Mouse (Mus musculus): ENCODE measurements around the gene 4933434E20Rik. TPM values are rescaled to one million over a fixed set of nuclear protein-coding genes. Genes with fewer than 3 reads are reported as not detected.

Gene 4933434E20Rik
- polyA plus RNA-seq, 1 experiment from 2014 or later = 103 TPM

- no peak for ATAC-seq
- Histone ChIP-seq H3K4me3 (no peak overlapping the region), H3K9ac (no peak overlapping the region), H3K9me3 (replicated peaks) (no peaks in the 10 kb centered on the region), H3K36me3 (no peaks in the 10 kb centered on the region), H3K27me3 (replicated peaks) (no peaks in the 10 kb centered on the region), H3K4me1 (no peaks in the 10 kb centered on the region), H3K4me2 (no peak overlapping the region), H3K27ac (no peak overlapping the region)
- WGBS (ENCODE audit: insufficient replicate concordance) = 68% methylated on average over 2 of the region's 2 CpGs
These were observed 60.3 kb downstream of the 4933434E20Rik start for GRCm38 (mm10) chr3:90111706-90112105.

GRCm38 (mm10) chr3:90114342-90114741 lies 62.9 kb downstream of the 4933434E20Rik start:
- Histone ChIP-seq H3K4me1 (no peaks in the 10 kb centered on the region), H3K27me3 (replicated peaks) (no peaks in the 10 kb centered on the region), H3K9ac (no peak overlapping the region), H3K9me3 (replicated peaks) (no peaks in the 10 kb centered on the region), H3K4me3 (no peak overlapping the region), H3K27ac (no peak overlapping the region), H3K36me3 (no peaks in the 10 kb centered on the region), H3K4me2 (no peak overlapping the region)
- WGBS (ENCODE audit: insufficient replicate concordance) = 77% methylated on average over 2 of the region's 2 CpGs
- ATAC-seq = no peak

- H3K27me3 ChIP-seq (replicated peaks) = no peaks in the 10 kb centered on the region
- ATAC-seq = no peak
- H3K4me3 ChIP-seq = no peak overlapping the region
- no peak overlapping the region for H3K4me2 ChIP-seq
- WGBS (ENCODE audit: insufficient replicate concordance) = 74% methylated on average over 3 of the region's 3 CpGs
- no peak overlapping the region for H3K9ac ChIP-seq
- no peaks in the 10 kb centered on the region for H3K36me3 ChIP-seq
- H3K9me3 ChIP-seq (replicated peaks) = no peaks in the 10 kb centered on the region
- H3K4me1 ChIP-seq = no peaks in the 10 kb centered on the region
- no peak overlapping the region for H3K27ac ChIP-seq
These were observed 64.1 kb downstream of the 4933434E20Rik start for GRCm38 (mm10) chr3:90115526-90115925.

MicroRNA genes within 50 kb of the gene (microRNA counts, 519-probe panel; counts per million panel counts)
- 582 counts per million, percentile 70 among the panel's probes with 10 or more counts for microRNA mmu-miR-190b

Small RNA genes within 50 kb of the gene (microRNA-seq; reads per million reads assigned to microRNA genes)
- gene Mir190b (21.8 reads per million, percentile 32 among the genes with 10 or more reads in this experiment), gene Mir7669 (3.2 reads per million)

Other genes with a start within 250 kb of the 4933434E20Rik start
- 2.9 and 3.1 TPM in 2 replicates for gene She, start 220.3 kb upstream of the 4933434E20Rik start, polyA plus RNA-seq (2016; fragmentation: Nextera tagmentation; extraction: Ambion mirVana)
- 1.9 and 2.1 TPM in 2 replicates for gene Il6ra, start 138.4 kb upstream of the 4933434E20Rik start, polyA plus RNA-seq (2016; fragmentation: Nextera tagmentation; extraction: Ambion mirVana)
- gene Atp8b2, start 88.1 kb upstream of the 4933434E20Rik start, polyA plus RNA-seq (2016; fragmentation: Nextera tagmentation; extraction: Ambion mirVana) = 4.2 and 4.6 TPM in 2 replicates
- 131 and 150 TPM in 2 replicates for gene Hax1, start 52.9 kb upstream of the 4933434E20Rik start, polyA plus RNA-seq (2016; fragmentation: Nextera tagmentation; extraction: Ambion mirVana)
- 111 and 125 TPM in 2 replicates for gene Ubap2l, start 992 bp downstream of the 4933434E20Rik start, polyA plus RNA-seq (2016; fragmentation: Nextera tagmentation; extraction: Ambion mirVana)
- 299 and 315 TPM in 2 replicates for gene Tpm3, start 21.0 kb downstream of the 4933434E20Rik start, polyA plus RNA-seq (2016; fragmentation: Nextera tagmentation; extraction: Ambion mirVana)
- gene Nup210l, start 52.5 kb downstream of the 4933434E20Rik start, polyA plus RNA-seq (2016; fragmentation: Nextera tagmentation; extraction: Ambion mirVana) = 0.11 and 0.19 TPM in 2 replicates
- 777 and 835 TPM in 2 replicates for gene Rps27, start 162.0 kb downstream of the 4933434E20Rik start, polyA plus RNA-seq (2016; fragmentation: Nextera tagmentation; extraction: Ambion mirVana)
- 8.3 and 8.6 TPM in 2 replicates for gene Rab13, start 162.1 kb downstream of the 4933434E20Rik start, polyA plus RNA-seq (2016; fragmentation: Nextera tagmentation; extraction: Ambion mirVana)
- gene Jtb, start 180.0 kb downstream of the 4933434E20Rik start, polyA plus RNA-seq (2016; fragmentation: Nextera tagmentation; extraction: Ambion mirVana) = 64.9 and 66.4 TPM in 2 replicates
- 0.56 and 0.66 TPM in 2 replicates for gene Creb3l4, start 191.9 kb downstream of the 4933434E20Rik start, polyA plus RNA-seq (2016; fragmentation: Nextera tagmentation; extraction: Ambion mirVana)
- gene Slc39a1, start 196.5 kb downstream of the 4933434E20Rik start, polyA plus RNA-seq (2016; fragmentation: Nextera tagmentation; extraction: Ambion mirVana) = 30.7 and 33.1 TPM in 2 replicates
- gene Crtc2, start 202.5 kb downstream of the 4933434E20Rik start, polyA plus RNA-seq (2016; fragmentation: Nextera tagmentation; extraction: Ambion mirVana) = 8.2 and 9.4 TPM in 2 replicates
- gene Dennd4b, start 213.5 kb downstream of the 4933434E20Rik start, polyA plus RNA-seq (2016; fragmentation: Nextera tagmentation; extraction: Ambion mirVana) = 3.0 and 3.4 TPM in 2 replicates
- 5.1 and 6.0 TPM in 2 replicates for gene Gatad2b, start 241.5 kb downstream of the 4933434E20Rik start, polyA plus RNA-seq (2016; fragmentation: Nextera tagmentation; extraction: Ambion mirVana)

Measured in liver, embryonic 12.5 days (tissue).